Mouse (Mus musculus): ENCODE results near the gene AI597479. TPM values are rescaled to one million over a fixed set of nuclear protein-coding genes. Genes with fewer than 3 reads are reported as not detected.
A peak's percentile ranks its signal among the peaks of the same experiment; 100 is the strongest.
"Not testable (repeated sequence)": the region's sequence is repeated elsewhere in the genome, so short reads cannot be mapped to it uniquely, and the experiment has no call there.

AI597479 gene
- polyA plus RNA-seq, 2 experiments from 2014 or later: 16.9 to 17.2 TPM

- no peak for ATAC-seq
Measured at GRCm38 (mm10) chr1:43127196-43127595, 28.7 kb downstream of the AI597479 start.

GRCm38 (mm10) chr1:43127820-43128610 is 29.5 kb downstream of the AI597479 start:
- ATAC-seq: no peak

- peak; percentile 28 for ATAC-seq
Measured at GRCm38 (mm10) chr1:43130219-43130981, 31.9 kb downstream of the AI597479 start.

GRCm38 (mm10) chr1:43131591-43131990 is 33.1 kb downstream of the AI597479 start:
- ATAC-seq: no peak

GRCm38 (mm10) chr1:43136488-43137029 is 38.0 kb downstream of the AI597479 start:
- ATAC-seq: not testable (repeated sequence)

- no peak for ATAC-seq
Measured at GRCm38 (mm10) chr1:43137334-43137733, 38.8 kb downstream of the AI597479 start.

GRCm38 (mm10) chr1:43138268-43138812 is 39.8 kb downstream of the AI597479 start:
- ATAC-seq: no peak

- ATAC-seq: peak; percentile 90
Measured at GRCm38 (mm10) chr1:43139587-43140266, 41.2 kb downstream of the AI597479 start.

GRCm38 (mm10) chr1:43141555-43141961 is 43.0 kb downstream of the AI597479 start:
- no peak for ATAC-seq

GRCm38 (mm10) chr1:43142849-43143248 is 44.3 kb downstream of the AI597479 start:
- no peak for ATAC-seq

GRCm38 (mm10) chr1:43143284-43143683 is 44.8 kb downstream of the AI597479 start:
- ATAC-seq: peak; percentile 37

- ATAC-seq: no peak
Measured at GRCm38 (mm10) chr1:43143791-43144190, 45.3 kb downstream of the AI597479 start.

- ATAC-seq: no peak
Measured at GRCm38 (mm10) chr1:43144338-43144906, 45.9 kb downstream of the AI597479 start.

- no peak for ATAC-seq
Measured at GRCm38 (mm10) chr1:43145388-43145787, 46.9 kb downstream of the AI597479 start.

- ATAC-seq: no peak
Measured at GRCm38 (mm10) chr1:43147474-43147873, 49.0 kb downstream of the AI597479 start.

- no peak for ATAC-seq
Measured at GRCm38 (mm10) chr1:43150225-43150624, 51.7 kb downstream of the AI597479 start.

- no peak for ATAC-seq
Measured at GRCm38 (mm10) chr1:43152626-43153025, 54.1 kb downstream of the AI597479 start.

GRCm38 (mm10) chr1:43153538-43153937 is 55.0 kb downstream of the AI597479 start:
- ATAC-seq: no peak

- ATAC-seq: no peak
Measured at GRCm38 (mm10) chr1:43154491-43154890, 56.0 kb downstream of the AI597479 start.

GRCm38 (mm10) chr1:43157907-43158306 is 59.4 kb downstream of the AI597479 start:
- ATAC-seq: no peak

GRCm38 (mm10) chr1:43159429-43159828 is 60.9 kb downstream of the AI597479 start:
- ATAC-seq: no peak

- ATAC-seq: no peak
Measured at GRCm38 (mm10) chr1:43162394-43162793, 63.9 kb downstream of the AI597479 start.
